Mouse (Mus musculus) splenic B cell, adult 2 months (primary cell): ENCODE measurements around the gene Gm20388.

Experiments
- DNase-seq: peaks from one replicate; pipeline ENCODE4 v3.0.0-alpha.2; 2011; ENCODE audit warnings: low read depth, low spot score
- H3K27me3 ChIP-seq: 2 replicates; pipeline ENCODE4 v1.6.1; 2012; ENCODE audit warnings: mild to moderate bottlenecking, low read length, moderate library complexity, mixed read lengths; ENCODE audit not compliant: control insufficient read depth, poor library complexity, insufficient read depth, severe bottlenecking
- H3K36me3 ChIP-seq: 2 replicates; pipeline ENCODE4 v1.6.1; 2012; ENCODE audit warnings: mild to moderate bottlenecking, low read length, moderate library complexity, mixed read lengths; ENCODE audit not compliant: control insufficient read depth, poor library complexity, insufficient read depth, severe bottlenecking

The Gm20388 gene

DNA sequence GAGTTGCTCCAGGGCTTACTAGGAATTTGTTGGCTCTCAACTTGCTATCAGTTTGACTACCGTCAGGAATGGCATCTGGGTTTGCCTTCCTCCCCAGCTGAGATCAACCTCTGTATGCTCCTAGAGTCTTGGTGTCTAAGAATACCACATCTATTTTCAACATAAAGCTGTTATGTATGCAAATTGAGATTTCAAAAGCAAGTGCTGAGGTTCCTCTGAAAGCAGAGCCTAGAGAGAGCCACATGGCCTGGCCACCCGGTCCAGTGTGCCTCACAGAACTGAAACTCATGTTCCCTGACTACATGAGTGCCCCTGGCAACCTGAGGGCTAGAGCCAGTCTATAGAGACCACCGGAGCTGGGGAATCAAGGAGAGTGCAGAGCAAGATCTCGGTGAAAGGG lies 2694.7 kb downstream of the Gm20388 start:
- Histone ChIP-seq H3K27me3 (no peaks in the 10 kb centered on the region), H3K36me3 (no peaks in the 10 kb centered on the region; the same call in none of the 2 replicates)
- peak; percentile 44 for DNase-seq

DNA sequence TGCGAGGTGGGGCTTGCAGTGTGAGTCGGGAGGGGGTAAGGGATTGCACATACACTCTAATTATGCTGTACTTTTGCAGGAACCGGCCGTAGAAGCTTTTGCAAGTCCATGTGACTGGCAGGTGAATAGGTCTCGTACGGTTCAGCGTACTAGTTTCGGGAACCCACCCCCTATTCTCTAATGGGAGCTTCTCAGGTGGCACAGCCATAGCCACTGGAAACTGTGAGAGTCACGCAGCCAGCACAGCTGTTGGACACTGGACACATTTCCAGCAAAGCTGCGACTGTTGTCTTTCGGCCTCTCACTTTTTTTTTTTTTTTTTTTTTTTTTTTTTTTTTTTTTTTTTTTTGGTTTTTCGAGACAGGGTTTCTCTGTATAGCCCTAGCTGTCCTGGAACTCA lies 2696.2 kb downstream of the Gm20388 start:
- no peaks in the 10 kb centered on the region; the same call in none of the 2 replicates for H3K36me3 ChIP-seq
- no peak for DNase-seq
- no peaks in the 10 kb centered on the region for H3K27me3 ChIP-seq

DNA sequence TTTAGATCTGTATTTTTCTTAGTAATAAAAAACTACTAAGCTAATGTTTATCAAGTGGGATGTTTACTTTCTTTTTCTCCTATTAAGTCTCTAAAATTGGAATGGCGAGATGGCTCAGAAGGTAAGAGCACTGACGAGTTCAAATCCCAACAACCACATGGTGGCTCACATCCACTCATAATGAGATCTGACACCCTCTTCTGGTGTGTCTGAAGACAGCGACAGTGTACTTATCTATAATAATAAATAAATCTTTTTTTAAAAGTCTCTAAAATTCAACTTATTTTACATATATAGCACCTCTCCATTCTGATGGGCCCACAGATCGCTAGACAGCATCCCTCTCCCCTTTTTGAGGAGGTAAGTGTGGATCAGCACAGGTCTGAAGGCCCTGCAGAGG lies 2699.6 kb downstream of the Gm20388 start:
- H3K36me3 ChIP-seq, result no peaks in the 10 kb centered on the region
- H3K27me3 ChIP-seq, result no peaks in the 10 kb centered on the region
- DNase-seq, result no peak

DNA sequence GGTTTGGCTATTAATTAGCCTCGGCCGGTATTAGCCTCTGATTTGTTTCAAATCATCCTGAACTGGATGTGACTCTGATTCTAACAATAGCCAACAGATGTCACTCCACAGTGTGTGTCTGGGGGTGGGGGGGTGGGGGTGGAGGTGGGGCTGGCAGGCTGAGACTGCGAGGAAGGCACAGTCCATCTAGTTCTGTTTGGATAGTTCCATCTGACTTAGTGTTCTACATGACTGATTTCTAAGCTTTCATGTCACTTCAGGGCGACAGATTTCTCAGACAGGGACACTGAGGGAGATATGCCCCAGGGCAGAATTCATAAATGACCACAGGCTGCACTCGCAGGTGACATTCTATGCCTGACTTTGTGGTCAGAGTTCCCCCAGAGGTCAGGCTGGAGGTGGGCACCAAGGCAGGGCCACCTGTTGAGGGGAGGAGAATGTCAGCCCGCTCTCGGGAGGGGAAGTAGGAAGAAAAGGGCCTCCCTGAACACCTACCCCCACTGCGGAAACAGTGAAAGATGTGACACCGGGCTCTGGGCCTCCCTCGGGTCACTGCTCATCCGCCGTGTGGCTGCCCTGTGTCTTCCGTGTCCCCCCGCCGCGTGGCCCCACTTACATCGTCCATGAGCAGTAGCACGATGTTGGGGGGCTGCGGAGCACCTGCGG lies 2700.1 kb downstream of the Gm20388 start:
- DNase-seq, result peak; percentile 76
- H3K27me3 ChIP-seq, result no peaks in the 10 kb centered on the region

DNA sequence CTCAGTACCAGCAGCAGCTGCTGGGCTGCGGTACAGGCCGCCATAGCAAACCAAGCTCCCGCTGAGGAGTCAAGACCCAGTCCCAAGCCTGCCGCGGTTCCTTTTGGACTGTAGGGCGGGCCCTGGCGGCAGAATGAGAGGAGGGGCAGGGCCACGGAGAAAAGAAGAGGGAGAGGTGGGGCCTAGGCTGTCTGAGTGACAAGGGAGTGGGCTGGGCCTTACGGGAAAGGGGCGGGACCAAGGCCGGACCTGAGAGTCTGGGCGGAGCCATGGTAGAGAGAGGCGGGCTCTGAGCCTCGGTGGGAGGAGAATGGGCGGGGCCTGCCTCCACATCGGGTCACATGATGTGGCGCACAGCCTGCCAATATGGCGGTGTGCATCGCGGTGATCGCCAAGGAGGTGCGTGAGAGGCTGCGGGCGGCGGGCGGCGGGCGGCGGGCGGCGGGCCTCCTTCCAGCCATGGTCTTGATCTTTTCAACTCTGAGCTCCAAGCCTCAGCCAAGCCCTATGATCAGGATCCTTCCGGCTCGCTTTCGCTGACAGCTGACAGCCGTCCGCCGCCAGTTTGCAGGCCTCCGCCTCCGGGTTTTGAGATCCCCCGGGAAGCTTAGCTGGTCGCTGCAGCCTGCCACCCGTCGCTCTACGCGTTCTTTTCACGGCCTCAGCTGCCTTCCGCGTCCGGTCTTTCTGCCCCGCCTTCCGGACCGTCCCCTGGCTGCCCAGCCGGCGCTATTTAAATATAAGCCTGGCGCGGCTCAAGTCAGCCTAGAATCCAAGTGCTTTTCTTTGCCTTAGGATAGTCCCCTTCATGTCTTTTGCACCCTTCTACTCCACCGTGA lies 2700.9 kb downstream of the Gm20388 start, which contains the start of the genes Galns and Trappc2l:
TSS of gene Galns (minus strand) at position 169 of the 839 bp plus-strand sequence.
TSS of gene Trappc2l (plus strand) at position 346 of the 839 bp plus-strand sequence.
- H3K27me3 ChIP-seq, result no peaks in the 10 kb centered on the region
- peak; percentile 99 for DNase-seq
- no peaks in the 10 kb centered on the region for H3K36me3 ChIP-seq

More for the DNA sequence above, 2700.1 kb downstream of the Gm20388 start:
- no peaks in the 10 kb centered on the region for H3K36me3 ChIP-seq

DNA sequence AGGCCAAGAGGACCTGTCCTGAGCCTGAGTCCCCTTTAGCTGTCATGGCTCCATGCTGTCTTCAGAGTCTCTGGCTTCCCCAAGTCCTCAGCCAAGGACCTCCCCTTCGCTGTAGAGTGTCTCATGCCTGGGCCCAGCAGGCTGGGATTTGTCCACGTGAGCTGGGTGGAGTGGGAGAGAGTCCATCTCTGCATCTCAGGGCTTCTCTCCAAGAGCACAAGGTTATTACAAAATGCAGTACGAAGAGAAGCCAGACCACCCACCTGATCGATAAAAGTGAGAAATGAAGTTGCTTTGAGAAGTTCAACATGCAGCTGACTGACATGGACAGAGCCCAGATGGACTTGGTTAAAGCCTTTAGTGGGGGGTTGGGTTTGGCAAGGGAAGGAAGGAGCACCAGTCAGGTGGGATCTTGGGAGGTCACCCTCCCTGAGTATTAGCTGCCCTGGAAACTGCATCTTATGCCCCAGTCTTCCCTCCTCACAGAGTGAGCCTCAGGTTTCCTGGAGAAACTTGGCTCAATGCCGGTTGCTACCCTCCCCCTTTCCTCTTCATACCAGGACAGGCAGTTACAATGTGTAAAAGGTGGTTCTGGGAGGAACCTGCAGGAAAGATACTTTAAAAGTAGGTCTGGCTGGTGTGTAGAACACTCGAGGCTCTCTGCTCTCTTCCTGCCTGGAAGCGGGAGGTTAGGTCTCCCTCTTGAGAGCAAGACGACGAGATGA lies 2705.7 kb downstream of the Gm20388 start:
- no peak for DNase-seq
- Histone ChIP-seq H3K27me3 (no peaks in the 10 kb centered on the region), H3K36me3 (no peaks in the 10 kb centered on the region)

DNA sequence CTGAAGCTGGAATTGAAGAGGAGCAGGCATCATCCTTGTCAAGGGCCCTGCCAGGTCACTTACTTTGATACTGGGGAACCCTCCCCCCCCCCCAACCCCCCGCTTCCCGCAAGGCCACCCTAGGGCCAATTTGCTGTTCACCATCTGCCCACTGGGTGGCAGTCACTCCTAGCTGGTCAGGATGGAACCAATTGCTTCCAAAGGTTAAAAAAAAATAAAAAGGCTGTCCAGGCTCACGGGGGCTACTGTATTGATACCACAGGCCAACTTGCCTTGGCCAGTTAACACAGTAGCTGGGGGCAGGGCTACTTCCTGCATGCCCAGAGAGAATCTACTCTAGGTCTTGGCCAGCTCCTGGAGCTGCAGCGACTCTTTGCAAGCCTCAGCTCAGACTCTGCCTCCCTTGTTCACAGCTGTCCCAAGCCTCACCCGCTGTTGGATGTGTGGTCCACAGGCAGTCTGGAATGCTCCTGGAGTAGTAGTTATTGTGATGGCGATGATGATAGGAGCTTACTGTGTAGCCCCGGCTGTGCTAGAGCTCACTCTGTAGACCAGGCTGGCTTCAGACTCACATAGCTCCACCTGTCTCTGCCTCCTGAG lies 2707.4 kb downstream of the Gm20388 start:
- no peaks in the 10 kb centered on the region for H3K27me3 ChIP-seq
- DNase-seq, result peak; percentile 91
- H3K36me3 ChIP-seq, result no peaks in the 10 kb centered on the region

DNA sequence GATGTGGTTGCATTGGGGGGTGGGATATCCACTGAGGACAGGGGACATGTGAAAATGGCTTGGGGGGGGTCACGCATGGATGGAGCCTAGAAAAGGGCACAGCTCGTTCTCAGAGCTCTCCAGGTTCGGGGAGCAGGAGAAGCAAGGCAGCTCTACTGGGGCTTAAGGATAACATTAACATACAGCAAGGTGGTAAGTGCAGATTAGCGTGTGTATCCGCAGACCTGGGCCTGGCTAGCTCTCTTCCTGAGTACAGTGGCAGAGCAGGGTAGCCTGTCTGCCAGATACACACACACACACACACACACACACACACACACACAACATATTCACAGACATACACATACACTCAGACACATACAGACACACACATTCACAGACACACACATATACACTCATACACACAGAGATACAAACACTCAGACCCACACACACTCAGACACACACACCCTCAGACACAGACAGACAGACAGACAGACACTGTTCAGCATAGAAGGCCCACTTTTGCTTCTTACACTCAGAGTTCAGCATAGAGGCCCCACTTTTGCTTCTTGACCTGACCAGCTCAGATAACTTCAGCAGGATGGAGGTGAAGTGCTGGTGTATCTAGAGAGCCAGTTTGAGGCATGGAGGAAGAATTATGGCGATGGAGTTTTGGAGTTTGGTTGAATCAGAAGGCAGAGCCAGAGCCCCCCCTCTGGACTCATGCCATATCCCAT lies 2708.2 kb downstream of the Gm20388 start:
- H3K27me3 ChIP-seq, result no peaks in the 10 kb centered on the region
- DNase-seq, result no peak

DNA sequence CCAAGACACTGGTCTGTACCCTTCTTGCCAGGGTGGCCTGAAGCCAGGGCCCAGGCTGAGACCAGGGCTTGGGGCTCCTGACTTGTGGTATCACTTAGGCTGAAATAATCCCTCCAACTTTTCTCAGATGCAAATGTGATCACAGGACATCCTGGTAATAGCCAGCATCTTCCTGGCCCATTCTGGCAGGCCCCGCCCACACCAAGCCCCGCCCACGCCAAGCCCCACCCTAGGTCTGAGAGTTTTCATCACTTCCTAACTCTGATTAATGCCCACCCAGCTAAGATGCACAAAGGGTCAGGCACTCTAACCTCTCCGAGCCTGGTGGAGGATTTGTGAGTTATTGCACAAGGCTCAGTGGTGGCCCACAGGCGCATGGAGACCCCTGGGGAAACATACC lies 2709.8 kb downstream of the Gm20388 start:
- H3K36me3 ChIP-seq, result no peaks in the 10 kb centered on the region

More for the DNA sequence above, 2708.2 kb downstream of the Gm20388 start:
- no peaks in the 10 kb centered on the region for H3K36me3 ChIP-seq

DNA sequence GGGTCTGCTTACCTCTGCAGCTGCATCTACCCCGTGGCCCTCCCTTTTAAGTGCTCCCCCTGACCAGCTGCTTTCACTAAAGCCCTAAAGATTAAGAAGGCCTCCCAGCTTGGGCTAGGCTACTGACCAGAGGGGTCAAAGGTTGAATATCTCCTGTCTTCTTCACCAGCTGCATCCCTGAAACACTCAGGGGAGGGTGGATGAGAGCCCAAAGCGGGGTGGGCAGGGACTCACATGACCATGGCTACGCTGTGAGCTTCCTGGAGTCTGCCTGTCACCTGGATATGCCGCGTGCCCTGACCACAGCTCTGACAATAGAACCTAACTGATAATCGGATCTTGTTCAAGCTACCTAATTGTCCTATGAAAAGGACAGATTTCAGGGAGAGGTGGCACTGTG lies 2712.1 kb downstream of the Gm20388 start, which contains the start of gene Pabpn1l:
TSS of gene Pabpn1l (minus strand) at position 13 of the 400 bp plus-strand sequence.
- Histone ChIP-seq H3K27me3 (no peaks in the 10 kb centered on the region), H3K36me3 (no peaks in the 10 kb centered on the region)
- no peak for DNase-seq

More for the DNA sequence above, 2709.8 kb downstream of the Gm20388 start:
- DNase-seq, result no peak
- no peaks in the 10 kb centered on the region for H3K27me3 ChIP-seq

DNA sequence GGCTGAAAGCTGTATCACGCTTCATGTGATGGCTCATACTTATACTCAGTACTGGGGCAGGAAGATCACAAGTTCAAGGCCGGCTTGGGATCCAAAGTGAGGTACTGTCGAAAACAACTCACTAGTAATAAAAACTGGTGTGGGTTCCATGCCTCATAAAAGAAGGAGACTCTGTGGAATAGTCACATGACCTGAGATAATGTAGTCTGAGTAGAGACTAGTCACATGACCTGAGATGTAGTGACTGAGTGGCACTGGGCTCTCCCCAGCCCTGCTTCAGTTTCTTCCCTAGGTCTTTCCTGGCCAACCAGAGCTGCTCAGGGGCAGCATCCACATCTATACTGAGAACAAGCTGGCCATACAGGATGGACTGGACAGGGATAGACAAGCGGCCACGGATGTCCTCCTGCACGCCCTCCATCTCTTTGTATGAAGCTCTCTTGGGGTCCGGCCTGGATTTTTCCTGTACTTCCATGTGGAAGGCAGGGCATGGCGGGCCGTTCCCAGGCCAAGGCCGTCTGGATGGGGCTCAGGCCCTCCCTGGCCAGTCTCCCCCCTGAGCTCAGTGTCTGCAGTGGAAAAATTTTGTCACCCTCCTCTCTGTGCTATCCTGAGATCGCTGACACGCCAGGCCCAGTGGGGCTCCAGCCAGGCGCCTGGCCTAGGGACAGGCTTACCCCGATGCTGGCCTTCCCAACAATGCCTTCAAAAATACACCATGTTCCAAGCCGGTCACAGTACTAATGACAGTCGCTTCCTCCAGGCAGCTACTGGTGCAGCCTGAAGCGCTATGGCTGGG lies 2713.4 kb downstream of the Gm20388 start:
- peaks cover under 1% of the 10 kb centered on the region for H3K36me3 ChIP-seq
- no peak for DNase-seq
- H3K27me3 ChIP-seq, result no peaks in the 10 kb centered on the region

DNA sequence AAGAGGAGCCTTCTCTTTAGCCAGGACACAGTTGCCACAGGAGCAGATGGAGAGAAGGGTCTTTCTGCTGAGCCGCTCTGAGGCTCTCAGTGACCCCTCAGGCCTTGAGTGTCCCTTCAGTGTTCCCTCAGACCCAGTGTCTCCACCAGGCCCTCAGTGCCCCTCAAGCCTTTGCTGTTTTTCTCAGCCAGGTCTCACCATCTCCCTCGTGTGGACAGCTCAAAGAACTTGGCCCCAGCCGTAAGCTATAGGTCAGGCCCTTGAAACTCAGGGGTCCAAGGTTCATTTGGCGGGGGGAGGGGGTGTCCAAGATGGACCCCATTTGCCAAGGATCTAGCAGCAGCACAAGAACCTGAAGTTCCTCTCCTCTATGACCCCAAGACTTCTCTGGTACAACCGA lies 2714.0 kb downstream of the Gm20388 start:
- no peak for DNase-seq
- H3K27me3 ChIP-seq, result no peaks in the 10 kb centered on the region
- H3K36me3 ChIP-seq, result peaks cover 4% of the 10 kb centered on the region

DNA sequence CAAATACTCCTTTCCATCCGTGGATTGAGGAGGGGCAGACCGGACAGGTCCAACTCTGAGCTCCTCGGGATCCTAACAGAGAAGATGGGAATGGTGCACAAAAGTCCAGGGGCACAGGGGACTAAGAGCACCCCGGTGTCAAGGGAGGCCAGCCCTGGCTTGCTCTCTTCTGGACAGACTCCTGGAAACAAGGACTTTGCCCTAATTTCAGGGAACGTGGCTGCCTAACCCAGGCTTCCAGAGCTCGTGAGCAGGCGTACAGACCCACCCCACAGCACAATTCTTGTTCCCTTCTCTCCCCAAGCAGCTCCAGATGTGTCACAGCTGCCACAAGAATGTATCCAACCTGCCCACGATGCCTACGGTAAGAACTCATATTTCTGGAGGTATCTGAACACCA lies 2715.2 kb downstream of the Gm20388 start:
- peaks cover 5% of the 10 kb centered on the region for H3K36me3 ChIP-seq
- DNase-seq, result no peak

More for the DNA sequence above, 2715.2 kb downstream of the Gm20388 start:
- H3K27me3 ChIP-seq, result no peaks in the 10 kb centered on the region
